Mouse (Mus musculus): Measurements from ENCODE around the gene Slc43a1. TPM values are rescaled to one million over a fixed set of nuclear protein-coding genes. Genes with fewer than 3 reads are reported as not detected.

Slc43a1 gene
- polyA plus RNA-seq, 1 experiment = 8.7 TPM

DNA sequence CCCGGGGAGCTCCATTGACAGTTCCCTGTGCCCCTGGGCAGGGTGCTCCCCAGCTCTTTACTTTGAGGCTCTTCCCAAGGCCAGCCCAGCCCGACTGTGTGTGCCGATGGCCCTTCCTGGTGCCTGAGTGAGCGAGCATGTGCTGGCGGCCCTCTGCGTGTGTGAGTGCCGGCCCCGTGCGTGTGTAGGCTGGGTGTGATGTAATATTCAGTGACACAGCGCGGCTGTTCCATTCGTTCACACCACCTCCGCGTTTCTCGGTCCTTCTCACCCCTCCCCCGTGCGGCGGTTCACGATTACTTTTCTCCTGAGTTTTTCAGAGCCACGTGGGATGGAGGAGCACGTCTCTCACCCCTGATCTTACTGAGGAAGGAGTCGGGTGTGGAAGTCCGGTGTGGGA is 44.0 kb downstream of the Slc43a1 start:
- H3K4me3 ChIP-seq (ENCODE audit: insufficient read depth, low read length) = no peak overlapping the region

DNA sequence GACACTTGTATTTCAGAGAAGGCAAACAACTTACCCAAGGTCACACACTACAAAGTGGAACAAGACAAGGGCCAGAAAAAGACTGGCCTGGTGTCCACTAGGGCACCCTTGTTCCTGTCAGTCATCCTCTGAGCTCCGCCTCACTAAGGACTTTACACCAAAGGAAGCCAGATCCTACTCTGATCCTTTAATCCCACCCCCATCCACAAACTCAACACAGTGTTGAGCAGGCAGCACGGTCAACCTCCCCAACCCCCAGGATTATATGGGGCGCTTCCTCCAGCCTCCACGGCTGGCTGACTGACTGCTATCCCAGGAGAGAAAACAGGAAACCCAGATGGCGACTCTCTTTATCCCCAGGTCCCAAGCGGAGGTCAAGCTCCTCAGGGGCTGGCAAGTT is 44.4 kb downstream of the Slc43a1 start:
- H3K27ac ChIP-seq (ENCODE audit: insufficient read depth, low read length) = no peak overlapping the region
- H3K4me1 ChIP-seq (ENCODE audit: control insufficient read depth, insufficient read depth, low read length) = no peaks in the 10 kb centered on the region
- TF ChIP-seq CTCF (IDR thresholded peaks at IDR 0.05; ENCODE audit: borderline replicate concordance, insufficient read depth, low read length) (no peak), POLR2A (IDR thresholded peaks at IDR 0.05; ENCODE audit: low read depth, low read length) (no peak)
- H3K4me3 ChIP-seq (ENCODE audit: insufficient read depth, low read length) = no peak overlapping the region

More for the DNA sequence above, 44.0 kb downstream of the Slc43a1 start:
- no peak for TF ChIP-seq POLR2A (IDR thresholded peaks at IDR 0.05; ENCODE audit: low read depth, low read length)
- no peak for TF ChIP-seq CTCF (IDR thresholded peaks at IDR 0.05; ENCODE audit: borderline replicate concordance, insufficient read depth, low read length)
- Histone ChIP-seq H3K27ac (ENCODE audit: insufficient read depth, low read length) (no peak overlapping the region), H3K4me1 (ENCODE audit: control insufficient read depth, insufficient read depth, low read length) (no peaks in the 10 kb centered on the region)

DNA sequence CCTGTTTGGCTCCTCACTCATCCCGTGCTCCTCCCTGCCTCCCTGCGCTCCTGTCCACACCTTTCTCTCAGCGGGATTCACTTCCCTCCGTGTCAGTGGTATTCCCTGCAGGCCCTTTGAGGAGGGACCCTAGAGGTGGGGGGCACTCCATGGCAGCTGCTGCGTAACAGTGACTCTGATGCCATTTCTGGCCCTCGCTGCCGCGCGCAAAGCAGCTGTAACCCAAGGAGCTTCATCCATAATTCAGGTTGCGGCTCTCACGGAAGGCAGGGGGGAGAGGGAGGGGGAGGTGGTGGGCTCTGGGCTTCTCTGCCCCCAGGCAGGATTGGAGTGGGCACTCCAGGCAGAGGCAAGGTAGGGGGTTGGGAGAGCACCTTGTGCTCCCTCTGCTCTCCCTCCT is 44.9 kb downstream of the Slc43a1 start:
- no peak overlapping the region for H3K27ac ChIP-seq (ENCODE audit: insufficient read depth, low read length)
- no peak for TF ChIP-seq CTCF (IDR thresholded peaks at IDR 0.05; ENCODE audit: borderline replicate concordance, insufficient read depth, low read length)
- no peak for TF ChIP-seq POLR2A (IDR thresholded peaks at IDR 0.05; ENCODE audit: low read depth, low read length)
- H3K4me3 ChIP-seq (ENCODE audit: insufficient read depth, low read length) = no peak overlapping the region
- H3K4me1 ChIP-seq (ENCODE audit: control insufficient read depth, insufficient read depth, low read length) = no peaks in the 10 kb centered on the region

DNA sequence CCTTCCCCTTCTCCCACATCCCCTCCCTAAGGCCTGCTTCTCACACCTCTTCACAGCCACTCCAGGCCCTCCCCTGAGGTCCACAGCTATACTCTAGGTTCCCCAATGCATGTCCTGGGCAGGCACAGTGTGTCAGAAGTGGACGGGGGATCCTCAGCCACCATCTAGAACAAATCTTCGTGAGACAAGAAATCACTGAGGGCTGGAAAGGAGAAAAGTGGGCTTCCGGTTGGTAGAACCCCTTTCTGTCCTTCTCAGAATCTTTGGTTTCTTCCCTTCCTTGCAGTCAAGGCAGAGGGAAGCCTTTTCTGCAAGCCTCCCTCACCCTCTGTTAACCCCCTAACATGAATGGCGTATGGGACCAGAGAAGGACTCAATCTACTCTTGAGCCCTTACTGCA is 45.3 kb downstream of the Slc43a1 start:
- no peak overlapping the region for H3K27ac ChIP-seq (ENCODE audit: insufficient read depth, low read length)

DNA sequence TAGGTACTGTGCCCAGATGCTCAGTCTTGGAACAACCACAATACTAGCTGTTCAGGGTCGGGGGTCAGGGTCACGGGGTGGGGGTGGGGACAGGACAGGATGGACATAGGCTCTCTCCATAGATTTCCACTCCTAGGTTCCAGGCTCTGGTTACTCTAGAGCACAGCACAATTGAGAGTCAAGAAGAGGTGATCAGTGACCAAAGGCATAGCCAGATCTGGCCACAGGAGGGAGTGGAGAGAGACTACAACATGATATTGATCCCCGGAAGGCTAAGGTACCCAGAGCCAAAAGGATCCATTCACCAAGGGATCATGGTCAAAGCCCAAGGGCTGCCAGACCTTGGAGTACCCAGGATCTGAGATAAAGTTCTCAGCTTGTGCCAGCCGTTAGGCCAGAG is 46.0 kb downstream of the Slc43a1 start:
- H3K4me1 ChIP-seq (ENCODE audit: control insufficient read depth, insufficient read depth, low read length) = no peaks in the 10 kb centered on the region
- no peak overlapping the region for H3K27ac ChIP-seq (ENCODE audit: insufficient read depth, low read length)
- no peak overlapping the region for H3K4me3 ChIP-seq (ENCODE audit: insufficient read depth, low read length)
- TF ChIP-seq POLR2A (IDR thresholded peaks at IDR 0.05; ENCODE audit: low read depth, low read length) = no peak
- TF ChIP-seq CTCF (IDR thresholded peaks at IDR 0.05; ENCODE audit: borderline replicate concordance, insufficient read depth, low read length) = no peak

More for the DNA sequence above, 45.3 kb downstream of the Slc43a1 start:
- Histone ChIP-seq H3K4me3 (ENCODE audit: insufficient read depth, low read length) (no peak overlapping the region), H3K4me1 (ENCODE audit: control insufficient read depth, insufficient read depth, low read length) (no peaks in the 10 kb centered on the region)
- TF ChIP-seq CTCF (IDR thresholded peaks at IDR 0.05; ENCODE audit: borderline replicate concordance, insufficient read depth, low read length) (no peak), POLR2A (IDR thresholded peaks at IDR 0.05; ENCODE audit: low read depth, low read length) (no peak)

DNA sequence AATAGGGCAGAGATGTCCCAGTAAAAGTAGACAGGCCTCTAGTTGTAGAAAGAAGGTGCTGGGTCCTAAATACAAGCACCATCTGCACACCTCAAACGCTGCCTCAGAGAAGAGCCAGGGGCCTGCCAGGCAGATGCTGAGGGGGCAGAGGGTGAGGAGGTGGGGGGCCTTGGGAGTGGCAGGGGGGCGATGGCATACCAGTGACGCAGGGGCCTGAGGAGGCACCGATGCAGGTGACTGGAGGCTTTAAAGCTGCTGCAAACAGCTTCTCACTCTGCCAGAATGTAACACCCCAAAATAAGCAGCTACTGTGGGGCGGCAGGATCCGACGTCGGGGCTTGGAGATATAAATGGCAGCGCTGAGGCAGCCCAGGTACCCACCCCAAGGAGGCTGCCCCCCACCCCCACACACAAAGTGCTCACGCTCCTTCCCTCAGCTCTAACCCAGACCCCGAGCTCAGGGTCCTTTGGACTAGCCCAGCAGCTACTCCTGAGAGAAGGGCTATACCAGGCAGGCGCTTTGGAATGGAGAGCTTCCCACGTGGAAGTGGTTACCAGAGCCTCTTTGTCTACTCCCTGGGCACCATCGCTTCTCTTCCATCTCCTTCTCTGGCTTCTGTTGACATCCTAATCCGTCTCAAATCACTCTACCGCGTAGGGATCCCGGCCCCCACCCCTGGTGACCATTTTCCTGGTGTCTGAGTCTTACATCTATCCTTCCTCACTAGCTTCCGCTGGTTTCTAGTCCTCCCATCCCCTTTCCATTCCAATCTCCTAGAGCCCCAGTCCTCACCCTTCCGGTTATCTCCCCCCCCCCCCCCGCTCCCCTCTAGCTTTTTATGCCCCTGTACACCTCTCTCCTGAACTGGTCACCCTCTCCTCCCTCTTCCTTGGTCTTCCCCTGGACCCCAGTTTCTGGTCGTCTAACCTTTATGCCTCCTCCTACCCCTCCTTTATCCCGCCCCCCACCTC is 46.7 kb downstream of the Slc43a1 start:
- Histone ChIP-seq H3K4me3 (ENCODE audit: insufficient read depth, low read length) (no peak overlapping the region), H3K4me1 (ENCODE audit: control insufficient read depth, insufficient read depth, low read length) (no peaks in the 10 kb centered on the region), H3K27ac (ENCODE audit: insufficient read depth, low read length) (no peak overlapping the region)
- TF ChIP-seq POLR2A (IDR thresholded peaks at IDR 0.05; ENCODE audit: low read depth, low read length) (no peak), CTCF (IDR thresholded peaks at IDR 0.05; ENCODE audit: borderline replicate concordance, insufficient read depth, low read length) (no peak)

DNA sequence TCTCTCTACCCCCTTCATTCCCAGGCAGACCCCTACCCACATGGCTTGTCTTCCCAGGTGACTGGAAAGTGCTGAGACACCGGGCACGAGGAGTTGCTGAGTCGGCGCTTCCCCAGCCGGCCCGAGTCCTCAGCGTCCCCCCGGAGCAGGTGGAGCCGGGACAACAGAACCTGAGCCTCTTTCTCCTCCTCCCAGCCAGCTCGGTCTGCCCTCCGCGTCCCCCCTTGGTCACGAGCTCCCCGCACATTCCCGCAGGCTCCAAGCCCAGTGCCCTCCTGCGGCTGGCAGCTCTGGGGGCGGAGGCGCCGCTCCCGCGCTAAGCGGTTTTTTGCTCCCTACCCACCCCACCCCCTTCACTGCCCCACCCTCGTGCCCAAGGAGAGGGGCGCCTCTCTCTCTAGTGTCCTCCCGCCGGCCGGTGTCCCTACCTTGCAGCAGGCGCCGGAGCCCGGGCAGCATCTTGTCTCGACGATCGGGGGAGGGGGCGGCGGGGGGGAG is 47.6 kb downstream of the Slc43a1 start, which contains the start of gene Rtn4rl2:
Gene Rtn4rl2, minus strand, starts transcription at position 477 of the 498 bp plus-strand sequence.
- H3K27ac ChIP-seq (ENCODE audit: insufficient read depth, low read length) = no peak within 1 kb of the TSS
- TF ChIP-seq CTCF (IDR thresholded peaks at IDR 0.05; ENCODE audit: borderline replicate concordance, insufficient read depth, low read length) (no peak), POLR2A (IDR thresholded peaks at IDR 0.05; ENCODE audit: low read depth, low read length) (no peak)
- no peaks in the 10 kb centered on the region for H3K4me1 ChIP-seq (ENCODE audit: control insufficient read depth, insufficient read depth, low read length)
- H3K4me3 ChIP-seq (ENCODE audit: insufficient read depth, low read length) = peak within 1 kb of the TSS; percentile 31

DNA sequence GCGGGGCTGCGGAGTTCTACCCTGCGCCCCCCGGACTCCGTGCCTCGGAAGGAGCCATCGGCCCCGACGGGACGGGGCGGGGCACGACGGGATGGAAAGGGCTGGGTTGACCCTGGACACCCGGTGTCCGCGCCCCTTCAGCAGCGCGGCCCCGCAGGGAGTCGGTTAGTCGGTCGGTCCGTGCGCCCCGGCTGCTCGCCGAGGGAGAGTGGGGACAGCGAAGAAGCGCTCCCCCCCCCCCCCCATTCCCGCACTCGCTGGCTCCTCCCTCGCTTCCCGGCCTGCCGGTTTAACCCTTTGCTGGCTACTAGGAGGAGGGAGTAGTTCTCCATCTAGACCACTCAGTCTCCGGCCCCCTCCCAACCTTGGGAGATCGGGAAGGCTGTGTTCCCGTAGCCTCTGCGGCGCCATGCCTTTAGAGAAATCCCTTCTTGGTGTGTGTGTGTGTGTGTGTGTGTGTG is 48.2 kb downstream of the Slc43a1 start:
- no peak overlapping the region for H3K27ac ChIP-seq (ENCODE audit: insufficient read depth, low read length)
- no peaks in the 10 kb centered on the region for H3K4me1 ChIP-seq (ENCODE audit: control insufficient read depth, insufficient read depth, low read length)
- TF ChIP-seq CTCF (IDR thresholded peaks at IDR 0.05; ENCODE audit: borderline replicate concordance, insufficient read depth, low read length) = no peak

DNA sequence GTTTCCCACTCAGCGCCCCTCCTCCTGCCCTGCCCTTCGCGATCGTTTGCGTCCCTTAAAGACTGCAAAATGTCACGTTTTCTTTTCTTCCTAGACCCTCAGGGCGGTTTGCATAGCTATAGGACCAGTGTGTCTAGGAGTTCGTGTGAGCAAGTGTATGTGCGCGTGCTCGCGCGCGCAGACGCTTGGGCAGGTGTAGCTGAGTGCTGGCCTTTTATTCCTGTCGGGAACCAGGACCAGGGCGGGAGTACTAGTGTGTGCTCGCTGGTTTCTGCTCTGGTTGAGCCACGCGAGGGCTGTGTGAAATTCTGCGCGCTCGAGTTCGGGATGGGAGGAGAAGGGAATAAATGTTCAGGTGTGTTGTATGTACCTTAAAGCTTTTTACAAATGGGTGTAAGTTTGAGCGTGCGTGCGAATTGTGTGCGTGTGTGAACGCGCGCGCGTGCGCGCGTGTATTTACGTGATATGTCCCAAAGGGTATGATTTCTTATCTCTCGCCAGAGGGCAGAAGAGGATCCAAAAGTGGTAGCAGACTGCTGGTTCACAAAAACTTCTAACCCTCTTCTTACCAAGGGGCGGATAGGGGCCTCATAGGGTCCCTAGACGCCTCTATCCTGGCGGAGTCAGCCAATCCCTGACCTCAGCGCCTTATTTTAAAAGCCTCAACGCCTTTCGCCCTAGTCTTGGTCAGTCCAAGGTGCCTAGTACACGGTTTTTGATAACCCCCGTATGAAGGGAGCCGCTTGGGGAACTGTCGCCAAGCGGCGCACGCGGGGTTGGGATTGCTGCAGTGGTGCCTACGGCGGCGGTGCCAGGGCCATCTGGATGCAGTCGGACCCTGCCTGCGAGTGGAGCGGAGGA is 49.0 kb downstream of the Slc43a1 start:
- peak overlapping the region; percentile 31 for H3K4me3 ChIP-seq (ENCODE audit: insufficient read depth, low read length)
- TF ChIP-seq POLR2A (IDR thresholded peaks at IDR 0.05; ENCODE audit: low read depth, low read length) = no peak

More for the DNA sequence above, 48.2 kb downstream of the Slc43a1 start:
- peak overlapping the region; percentile 31 for H3K4me3 ChIP-seq (ENCODE audit: insufficient read depth, low read length)

More for the DNA sequence above, 49.0 kb downstream of the Slc43a1 start:
- H3K4me1 ChIP-seq (ENCODE audit: control insufficient read depth, insufficient read depth, low read length) = no peaks in the 10 kb centered on the region
- H3K27ac ChIP-seq (ENCODE audit: insufficient read depth, low read length) = no peak overlapping the region
